Mouse (Mus musculus) stomach, embryonic 16.5 days (tissue): Measurements from ENCODE around the gene Zfp541. TPM values are rescaled to one million over a fixed set of nuclear protein-coding genes. Genes with fewer than 3 reads are reported as not detected.

Experiments
- ATAC-seq: fragments of 200-750 bp; cut with Nextera tagmentation; 2 replicates; pipeline ENCODE4 v1.8.0; 2017; ENCODE audit warnings: moderate number of reproducible peaks, moderate TSS enrichment; ENCODE audit not compliant: insufficient read depth, low FRiP score
- H3K27ac ChIP-seq: fragments of 300-500 bp; sonication (generic); 2 replicates; pipeline ENCODE4 v1.5.1; 2014; ENCODE audit warnings: low read length
- H3K27me3 ChIP-seq: fragments of 300-500 bp; sonication (generic); 2 replicates; pipeline ENCODE4 v1.6.1; 2014; ENCODE audit warnings: low read length, control low read depth, mixed read lengths; ENCODE audit not compliant: control insufficient read depth, insufficient read depth
- H3K36me3 ChIP-seq: fragments of 300-500 bp; sonication (generic); 2 replicates; pipeline ENCODE4 v1.6.1; 2014; ENCODE audit warnings: low read length; ENCODE audit not compliant: control insufficient read depth, insufficient read depth
- H3K4me1 ChIP-seq: fragments of 300-500 bp; sonication (generic); 2 replicates; pipeline ENCODE4 v1.6.1; 2014; ENCODE audit warnings: low read length, control low read depth, mixed read lengths; ENCODE audit not compliant: control insufficient read depth, insufficient read depth
- H3K4me2 ChIP-seq: fragments of 300-500 bp; sonication (generic); 2 replicates; pipeline ENCODE4 v1.6.1; 2014; ENCODE audit warnings: low read depth, low read length, mixed read lengths
- H3K4me3 ChIP-seq: fragments of 300-500 bp; sonication (generic); replicated peaks from 2 replicates; pipeline ENCODE4 v1.5.1; 2014; ENCODE audit warnings: mild to moderate bottlenecking, low read length
- H3K9ac ChIP-seq: fragments of 300-500 bp; sonication (generic); 2 replicates; pipeline ENCODE4 v1.6.1; 2014; ENCODE audit warnings: low read length
- H3K9me3 ChIP-seq: fragments of 300-500 bp; sonication (generic); replicated peaks from 2 replicates; pipeline ENCODE4 v1.6.1; 2016; ENCODE audit warnings: low read length, control low read depth; ENCODE audit not compliant: control insufficient read depth
- WGBS: fragments of 180-500 bp; shearing (Covaris S2); extraction: QIAGEN DNeasy Blood & Tissue Kit; methylation state at CpG from one replicate; pipeline ENCODE4 v1.1.7; 2014; 5-methylcytosine and 5-hydroxymethylcytosine counted together
- polyA plus RNA-seq: library from polyadenylated mRNA; unstranded; fragments of >200 nt; fragmentation: Nextera tagmentation; extraction: Ambion mirVana; gene quantifications from 2 replicates; pipeline ENCODE4 v1.2.1, GENCODE M21; 2015

The Zfp541 gene
- polyA plus RNA-seq, 1 experiment from 2014 or later, result 0.05 TPM

- 6% methylated on average over 36 of the region's 36 CpGs for WGBS
- H3K9me3 ChIP-seq, result no peaks in the 10 kb centered on the region
- no peak for ATAC-seq
- H3K27ac ChIP-seq, result peak overlapping the region; percentile 79
- H3K4me2 ChIP-seq, result peak overlapping the region; percentile 67
- no peaks in the 10 kb centered on the region for H3K36me3 ChIP-seq
- peak overlapping the region; percentile 88 for H3K4me3 ChIP-seq
- H3K9ac ChIP-seq, result peak overlapping the region; percentile 84
- H3K4me1 ChIP-seq, result peaks cover 36% of the 10 kb centered on the region
- no peaks in the 10 kb centered on the region for H3K27me3 ChIP-seq
Observed at GRCm38 (mm10) chr7:16048675-16049575, 12.7 kb upstream of the Zfp541 start.

- Histone ChIP-seq H3K27ac (peak overlapping the region; percentile 79; the same call in 1 of the 2 replicates), H3K4me2 (peak overlapping the region; percentile 67), H3K27me3 (no peaks in the 10 kb centered on the region), H3K9me3 (no peaks in the 10 kb centered on the region), H3K4me3 (peak overlapping the region; percentile 88), H3K36me3 (no peaks in the 10 kb centered on the region), H3K9ac (peak overlapping the region; percentile 84), H3K4me1 (peaks cover 30% of the 10 kb centered on the region)
- no peak for ATAC-seq
- WGBS, result 72% methylated on average over 7 of the region's 7 CpGs
Observed at GRCm38 (mm10) chr7:16049576-16049915, 12.1 kb upstream of the Zfp541 start.

- Histone ChIP-seq H3K27me3 (no peaks in the 10 kb centered on the region), H3K36me3 (no peaks in the 10 kb centered on the region), H3K4me2 (peak overlapping the region; percentile 67; the same call in 1 of the 2 replicates), H3K27ac (no peak overlapping the region), H3K9me3 (no peaks in the 10 kb centered on the region), H3K4me1 (peaks cover 20% of the 10 kb centered on the region), H3K4me3 (no peak overlapping the region), H3K9ac (no peak overlapping the region; the same call in 1 of the 2 replicates)
- no peak for ATAC-seq
- 86% methylated on average over 3 of the region's 3 CpGs for WGBS
Observed at GRCm38 (mm10) chr7:16050600-16050999, 11.0 kb upstream of the Zfp541 start.

GRCm38 (mm10) chr7:16051883-16052595 is 9.6 kb upstream of the Zfp541 start:
- Histone ChIP-seq H3K9me3 (no peaks in the 10 kb centered on the region), H3K4me2 (peak overlapping the region; percentile 79), H3K36me3 (no peaks in the 10 kb centered on the region), H3K27me3 (no peaks in the 10 kb centered on the region), H3K27ac (peak overlapping the region; percentile 95), H3K9ac (peak overlapping the region; percentile 81), H3K4me3 (peak overlapping the region; percentile 69), H3K4me1 (peaks cover 12% of the 10 kb centered on the region)
- WGBS, result 4% methylated on average over 19 of the region's 19 CpGs
- ATAC-seq, result peak; percentile 27; the same call in 1 of the 2 replicates

GRCm38 (mm10) chr7:16052684-16053083 is 8.9 kb upstream of the Zfp541 start:
- ATAC-seq, result peak; percentile 82
- Histone ChIP-seq H3K9me3 (no peaks in the 10 kb centered on the region), H3K4me1 (peaks cover 12% of the 10 kb centered on the region), H3K9ac (peak overlapping the region; percentile 81), H3K27me3 (no peaks in the 10 kb centered on the region), H3K36me3 (no peaks in the 10 kb centered on the region), H3K4me2 (peak overlapping the region; percentile 79), H3K27ac (peak overlapping the region; percentile 95), H3K4me3 (peak overlapping the region; percentile 69)
- WGBS, result under 1% methylated on average over 24 of the region's 24 CpGs

- Histone ChIP-seq H3K4me2 (peak overlapping the region; percentile 79), H3K9me3 (no peaks in the 10 kb centered on the region), H3K36me3 (no peaks in the 10 kb centered on the region), H3K27me3 (no peaks in the 10 kb centered on the region), H3K27ac (peak overlapping the region; percentile 54), H3K4me1 (peaks cover 12% of the 10 kb centered on the region), H3K9ac (peak overlapping the region; percentile 31; the same call in 1 of the 2 replicates), H3K4me3 (peak overlapping the region; percentile 69)
- WGBS, result 9% methylated on average over 6 of the region's 6 CpGs
- no peak for ATAC-seq
Observed at GRCm38 (mm10) chr7:16053105-16053504, 8.5 kb upstream of the Zfp541 start.

GRCm38 (mm10) chr7:16054966-16055365 is 6.6 kb upstream of the Zfp541 start:
- 64% methylated on average over 4 of the region's 4 CpGs for WGBS
- Histone ChIP-seq H3K36me3 (no peaks in the 10 kb centered on the region), H3K4me2 (no peak overlapping the region), H3K4me1 (peaks cover 3% of the 10 kb centered on the region), H3K9ac (no peak overlapping the region), H3K9me3 (no peaks in the 10 kb centered on the region), H3K27me3 (no peaks in the 10 kb centered on the region), H3K27ac (no peak overlapping the region), H3K4me3 (no peak overlapping the region)
- no peak for ATAC-seq

GRCm38 (mm10) chr7:16055665-16056064 is 5.9 kb upstream of the Zfp541 start:
- peaks cover 3% of the 10 kb centered on the region; the same call in 1 of the 2 replicates for H3K27me3 ChIP-seq
- WGBS, result 80% methylated on average over 6 of the region's 6 CpGs

More at GRCm38 (mm10) chr7:16055665-16056064, 5.9 kb upstream of the Zfp541 start:
- H3K4me3 ChIP-seq, result no peak overlapping the region
- H3K4me2 ChIP-seq, result no peak overlapping the region
- H3K9ac ChIP-seq, result no peak overlapping the region
- no peaks in the 10 kb centered on the region for H3K9me3 ChIP-seq
- no peaks in the 10 kb centered on the region for H3K36me3 ChIP-seq
- no peak overlapping the region for H3K27ac ChIP-seq
- ATAC-seq, result no peak
- H3K4me1 ChIP-seq, result no peaks in the 10 kb centered on the region
